Mouse (Mus musculus) neural tube, embryonic 11.5 days (tissue): ENCODE measurements around the gene Uchl5. TPM values are rescaled to one million over a fixed set of nuclear protein-coding genes. Genes with fewer than 3 reads are reported as not detected.
A peak's percentile ranks its signal among the peaks of the same experiment; 100 is the strongest.

Source experiments
- ATAC-seq: fragments of 200-750 bp; cut with Nextera tagmentation; 2 replicates; pipeline ENCODE4 v1.8.0; 2017; ENCODE audit warnings: moderate number of reproducible peaks, mild to moderate bottlenecking, moderate TSS enrichment, moderate library complexity; ENCODE audit not compliant: insufficient read depth, low FRiP score, low TSS enrichment
- DNase-seq: peaks from one replicate; pipeline ENCODE4 v3.0.0-alpha.2; 2015; ENCODE audit warnings: low spot score
- H3K27ac ChIP-seq: fragments of 300-500 bp; sonication (generic); 2 replicates; pipeline ENCODE4 v1.5.1; 2014; ENCODE audit warnings: low read depth, mild to moderate bottlenecking, low read length
- H3K27me3 ChIP-seq: fragments of 300-500 bp; sonication (generic); 2 replicates; pipeline ENCODE4 v1.6.1; 2014; ENCODE audit warnings: mild to moderate bottlenecking, low read length, mixed read lengths; ENCODE audit not compliant: control insufficient read depth, insufficient read depth
- H3K36me3 ChIP-seq: fragments of 300-500 bp; sonication (generic); 2 replicates; pipeline ENCODE4 v1.6.1; 2014; ENCODE audit warnings: mild to moderate bottlenecking, low read length, moderate library complexity, mixed read lengths; ENCODE audit not compliant: control insufficient read depth, insufficient read depth
- H3K4me1 ChIP-seq: fragments of 300-500 bp; sonication (generic); 2 replicates; pipeline ENCODE4 v1.6.1; 2014; ENCODE audit warnings: low read length, mixed read lengths; ENCODE audit not compliant: control insufficient read depth, insufficient read depth
- H3K4me2 ChIP-seq: fragments of 300-500 bp; sonication (generic); 2 replicates; pipeline ENCODE4 v1.6.1; 2014; ENCODE audit warnings: low read depth, mild to moderate bottlenecking, moderate library complexity
- H3K4me3 ChIP-seq: fragments of 300-500 bp; sonication (generic); 2 replicates; pipeline ENCODE4 v1.5.1; 2014; ENCODE audit warnings: low read depth, low read length
- H3K9ac ChIP-seq: fragments of 300-500 bp; sonication (generic); 2 replicates; pipeline ENCODE4 v1.6.1; 2014; ENCODE audit warnings: mild to moderate bottlenecking, low read length
- H3K9me3 ChIP-seq: fragments of 300-500 bp; sonication (generic); 2 replicates; pipeline ENCODE4 v1.6.1; 2016; ENCODE audit warnings: low read length; ENCODE audit not compliant: control insufficient read depth
- WGBS: fragments of 180-500 bp; shearing (Covaris S2); extraction: QIAGEN DNeasy Blood & Tissue Kit; methylation state at CpG from one replicate; pipeline ENCODE4 v1.1.7; 2014; 5-methylcytosine and 5-hydroxymethylcytosine counted together
- polyA plus RNA-seq: library from polyadenylated mRNA; unstranded; fragments of >200 nt; fragmentation: Nextera tagmentation; extraction: Ambion mirVana; gene quantifications from 2 replicates; pipeline ENCODE4 v1.2.1, GENCODE M21; 2014

Uchl5 gene
- 74.4 and 77.7 TPM in 2 replicates for polyA plus RNA-seq

DNA sequence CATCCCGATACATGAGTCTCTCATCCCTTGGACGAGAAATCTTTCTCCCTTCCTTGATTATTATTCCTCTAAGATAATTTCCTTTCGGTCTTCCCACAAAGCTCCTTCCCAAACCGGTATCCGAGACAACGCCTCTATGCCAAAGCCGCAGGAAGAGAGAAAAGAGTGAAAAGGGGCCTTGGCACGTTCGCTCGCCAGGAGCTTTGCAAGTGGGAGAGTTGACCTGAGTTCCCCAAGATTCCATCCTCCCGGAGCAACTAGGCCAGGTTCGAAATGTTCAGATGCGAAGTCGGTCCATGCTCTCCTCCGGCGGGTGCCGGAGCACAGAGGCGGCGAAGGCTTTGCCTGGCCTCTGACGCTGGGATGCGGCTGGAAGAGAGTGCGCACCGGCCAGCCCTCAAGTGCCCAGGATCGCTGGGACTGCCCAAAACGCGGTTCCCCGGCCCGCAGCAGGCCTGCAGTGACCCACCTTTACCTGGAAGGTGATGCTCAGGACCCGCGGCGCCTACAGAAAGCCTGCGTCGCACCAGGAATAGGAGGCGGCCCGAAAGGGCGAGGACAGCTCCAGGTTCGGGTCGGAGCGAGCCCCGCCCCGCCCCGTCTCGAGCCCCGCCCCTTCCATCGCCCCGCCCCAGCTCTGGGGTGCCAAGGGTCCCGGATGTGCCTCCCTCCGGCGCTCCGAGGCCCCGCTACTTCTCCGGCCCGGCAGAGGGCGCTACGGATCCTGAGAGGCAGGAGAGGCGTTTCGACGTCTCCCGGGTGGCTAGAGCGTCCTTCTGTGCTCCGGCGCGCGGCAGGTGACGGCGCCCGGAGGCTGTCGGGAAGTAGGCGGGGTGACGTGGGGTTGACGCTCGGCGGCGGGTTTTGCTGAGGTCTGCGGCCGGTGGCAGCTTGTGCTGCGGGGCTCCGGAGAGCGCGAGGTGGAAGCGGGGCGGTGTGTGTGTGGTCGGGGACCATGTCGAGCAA lies at the start of gene Uchl5, which contains the start of gene Trove2:
TSS of gene Uchl5 (plus strand) at position 827 of the 966 bp plus-strand sequence.
TSS of gene Trove2 (minus strand) at position 623 of the 966 bp plus-strand sequence.
- H3K9me3 ChIP-seq = no peaks in the 10 kb centered on the region
- peak; percentile 96 for ATAC-seq
- H3K27me3 ChIP-seq = no peaks in the 10 kb centered on the region
- WGBS = under 1% methylated on average over 79 of the region's 84 CpGs
- peak within 1 kb of the TSS; percentile 86 for H3K4me3 ChIP-seq
- H3K36me3 ChIP-seq = no peaks in the 10 kb centered on the region
- H3K4me2 ChIP-seq = peak within 1 kb of the TSS; percentile 90
- peak within 1 kb of the TSS; percentile 67 for H3K27ac ChIP-seq
- DNase-seq = peak; percentile 99
- H3K9ac ChIP-seq = peak within 1 kb of the TSS; percentile 83
- H3K4me1 ChIP-seq = peaks cover 5% of the 10 kb centered on the region; the same call in 1 of the 2 replicates

- Histone ChIP-seq H3K36me3 (no peaks in the 10 kb centered on the region), H3K27me3 (no peaks in the 10 kb centered on the region), H3K9ac (no peak overlapping the region), H3K9me3 (no peaks in the 10 kb centered on the region), H3K4me3 (no peak overlapping the region), H3K4me2 (no peak overlapping the region), H3K27ac (no peak overlapping the region), H3K4me1 (no peaks in the 10 kb centered on the region)
- no peak for DNase-seq
- ATAC-seq = no peak
- WGBS = 82% methylated on average over 9 of the region's 9 CpGs
These were observed 49.2 kb upstream of the Uchl5 start for GRCm38 (mm10) chr1:143727701-143728445.

DNA sequence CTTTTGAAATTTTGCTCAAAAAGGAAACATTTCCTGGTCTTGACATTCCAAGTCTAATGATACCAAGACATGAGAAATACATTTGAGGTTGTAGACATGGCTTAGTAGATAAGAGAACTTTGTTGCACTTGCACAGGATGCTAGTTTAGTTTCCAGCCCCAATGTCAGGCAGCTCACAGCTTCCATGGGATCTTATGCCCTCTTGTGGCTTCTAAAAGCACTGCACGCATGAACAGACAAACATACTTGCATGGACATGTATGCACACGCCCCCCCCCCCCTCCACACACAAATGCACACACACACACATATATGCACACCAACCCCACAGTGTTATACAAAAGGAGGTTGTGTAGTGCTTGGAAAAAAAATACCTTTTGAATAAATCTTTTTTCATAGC lies 46.2 kb upstream of the Uchl5 start:
- ATAC-seq = no peak
- Histone ChIP-seq H3K27ac (no peak overlapping the region), H3K4me2 (no peak overlapping the region), H3K4me3 (no peak overlapping the region), H3K36me3 (no peaks in the 10 kb centered on the region), H3K9me3 (no peaks in the 10 kb centered on the region), H3K27me3 (no peaks in the 10 kb centered on the region), H3K4me1 (no peaks in the 10 kb centered on the region), H3K9ac (no peak overlapping the region)
- WGBS = 75% methylated on average over 2 of the region's 2 CpGs
- no peak for DNase-seq

- H3K27me3 ChIP-seq = no peaks in the 10 kb centered on the region
- 38% methylated on average over 4 of the region's 4 CpGs for WGBS
- no peak overlapping the region for H3K27ac ChIP-seq
- H3K4me1 ChIP-seq = no peaks in the 10 kb centered on the region
- H3K4me2 ChIP-seq = no peak overlapping the region
- DNase-seq (no peak), ATAC-seq (no peak)
- H3K4me3 ChIP-seq = no peak overlapping the region
- no peak overlapping the region for H3K9ac ChIP-seq
- H3K9me3 ChIP-seq = no peaks in the 10 kb centered on the region
- H3K36me3 ChIP-seq = no peaks in the 10 kb centered on the region
These were observed 45.4 kb upstream of the Uchl5 start for GRCm38 (mm10) chr1:143731691-143732090.

GRCm38 (mm10) chr1:143733914-143734410 lies 43.1 kb upstream of the Uchl5 start:
- H3K27ac ChIP-seq = no peak overlapping the region
- H3K36me3 ChIP-seq = no peaks in the 10 kb centered on the region
- ATAC-seq (no peak), DNase-seq (no peak)
- no peaks in the 10 kb centered on the region for H3K4me1 ChIP-seq
- WGBS = 80% methylated on average over 5 of the region's 5 CpGs
- no peak overlapping the region for H3K9ac ChIP-seq
- no peak overlapping the region for H3K4me3 ChIP-seq
- no peaks in the 10 kb centered on the region for H3K27me3 ChIP-seq
- no peak overlapping the region for H3K4me2 ChIP-seq
- no peaks in the 10 kb centered on the region for H3K9me3 ChIP-seq

- H3K4me1 ChIP-seq = no peaks in the 10 kb centered on the region
- ATAC-seq = 0 out of 2 replicates have a peak, but pooled peaks have one; percentile 16
- 0 out of 2 replicates have a peak overlapping the region, but pooled peaks have one; percentile 75 for H3K27ac ChIP-seq
- H3K4me2 ChIP-seq = peak overlapping the region; percentile 62
- peak overlapping the region; percentile 69 for H3K4me3 ChIP-seq
- peak overlapping the region; percentile 83 for H3K9ac ChIP-seq
- H3K36me3 ChIP-seq = no peaks in the 10 kb centered on the region
- DNase-seq = no peak
- WGBS = 31% methylated on average over 11 of the region's 11 CpGs
- H3K27me3 ChIP-seq = no peaks in the 10 kb centered on the region
- no peaks in the 10 kb centered on the region for H3K9me3 ChIP-seq
These were observed 38.3 kb upstream of the Uchl5 start for GRCm38 (mm10) chr1:143738811-143739210.

GRCm38 (mm10) chr1:143739361-143740350 lies 37.4 kb upstream of the Uchl5 start:
- Histone ChIP-seq H3K27ac (peak overlapping the region; percentile 75), H3K9ac (peak overlapping the region; percentile 83), H3K27me3 (no peaks in the 10 kb centered on the region), H3K4me1 (no peaks in the 10 kb centered on the region), H3K9me3 (no peaks in the 10 kb centered on the region), H3K4me2 (peak overlapping the region; percentile 62), H3K4me3 (peak overlapping the region; percentile 69), H3K36me3 (no peaks in the 10 kb centered on the region)
- under 1% methylated on average over 45 of the region's 71 CpGs for WGBS
- DNase-seq = peak; percentile 89
- peak; percentile 92 for ATAC-seq
